Mouse (Mus musculus): Measurements from ENCODE around the gene Ptprc. TPM values are rescaled to one million over a fixed set of nuclear protein-coding genes. Genes with fewer than 3 reads are reported as not detected.

Gene Ptprc
- polyA plus RNA-seq, 1 experiment from 2014 or later, result 0.74 TPM

Other genes starting within 250 kb of the Ptprc start
- gene Atp6v1g3, start 98.0 kb upstream of the Ptprc start, polyA plus RNA-seq (2014; fragmentation: Nextera tagmentation; extraction: Ambion mirVana), result not detected in 2 replicates